In the genomic region with DNA sequence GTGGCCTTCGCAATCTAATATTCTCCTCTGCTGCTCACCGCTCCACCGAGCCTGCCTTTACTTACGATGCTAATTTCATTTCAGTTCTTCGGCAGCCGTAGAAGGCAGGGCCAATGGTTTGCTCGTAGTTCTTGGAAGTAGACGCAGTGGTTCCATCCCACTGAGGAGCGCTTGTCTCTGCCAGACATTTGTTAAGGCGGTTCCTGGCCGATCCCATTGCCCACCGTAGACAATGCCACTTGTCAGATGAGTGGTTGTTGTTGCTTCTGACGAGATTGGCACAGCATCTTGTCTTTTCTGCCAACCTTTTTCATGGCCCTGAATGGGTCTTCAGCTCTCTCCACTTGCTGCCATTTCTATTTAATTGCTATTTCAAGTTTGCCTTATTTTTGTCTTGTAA, we compare ENCODE assay signal across 22 mouse cellular contexts. TPM values are rescaled to one million over a fixed set of nuclear protein-coding genes. Genes with fewer than 3 reads are reported as not detected.
DNase-seq lines count a peak whose midpoint lies in the region; ATAC-seq and TF ChIP-seq lines count a peak whose summit lies in the region.
"Had no signal": no experiment of that assay in that cellular context is flagged by ENCODE, and none has a peak within 500 bp of the region (broad histone marks: within the 10 kb centered on the region; RNA-seq: fewer than 3 reads in every experiment).

No protein-coding gene starts in this region.

- H3K36me3 ChIP-seq in forebrain, embryonic 15.5 days: peaks cover 23% of the 10 kb centered on the region; the same call in 1 of the 2 replicates
- H3K36me3 ChIP-seq in forebrain, embryonic 11.5 days (ENCODE audit: control insufficient read depth, insufficient read depth, low read length): peaks cover 3% of the 10 kb centered on the region
- H3K36me3 ChIP-seq in kidney, embryonic 15.5 days: peaks cover 36% of the 10 kb centered on the region
- H3K36me3 ChIP-seq: liver, embryonic 12.5 days had no signal

- no peaks in the 10 kb centered on the region for H3K9me3 ChIP-seq in forebrain, embryonic 15.5 days
- no peaks in the 10 kb centered on the region for H3K9me3 ChIP-seq in forebrain, embryonic 11.5 days (ENCODE audit: control insufficient read depth, low read length)
- no peaks in the 10 kb centered on the region for H3K9me3 ChIP-seq in kidney, embryonic 15.5 days (replicated peaks)
- H3K9me3 ChIP-seq: embryonic facial prominence, embryonic 10.5 days; limb, embryonic 10.5 days; liver, embryonic 12.5 days had no signal

- DNase-seq in forebrain, embryonic 11.5 days (ENCODE audit: low spot score): no peak
- DNase-seq in layer of hippocampus, adult 8-10 months (ENCODE audit: low spot score in 2 of 2): peak; percentile 40 to 67
- no peak for DNase-seq in layer of hippocampus, adult 9-10 months (ENCODE audit: low spot score)
- peak; percentile 38 for DNase-seq in Muller cell, postnatal 12 days (ENCODE audit: inconsistent ontology term)
- DNase-seq in brain, embryonic 14.5 days (ENCODE audit: low read depth): peak; percentile 87
- no peak for DNase-seq in ovary, postnatal 10 days (ENCODE audit: low spot score)
- DNase-seq: adrenal gland, postnatal 36 days; B cell, adult 2 months; cerebellum, postnatal 25 days; gastrocnemius, adult 2 months; heart, adult 2 months; kidney, adult 18-20 months; kidney, postnatal 14 days; lung, postnatal 10 days; thymus, postnatal 36 days had no signal

- no peak overlapping the region for H3K9ac ChIP-seq in forebrain, embryonic 15.5 days (replicated peaks)
- H3K9ac ChIP-seq in forebrain, embryonic 11.5 days (ENCODE audit: low read length): no peak overlapping the region
- no peak overlapping the region for H3K9ac ChIP-seq in kidney, embryonic 15.5 days
- H3K9ac ChIP-seq: liver, embryonic 12.5 days had no signal

- H3K4me1 ChIP-seq in forebrain, embryonic 15.5 days: 0 out of 2 replicates have a peak, but pooled peaks cover 2% of the 10 kb centered on the region
- no peaks in the 10 kb centered on the region for H3K4me1 ChIP-seq in forebrain, embryonic 11.5 days (replicated peaks; ENCODE audit: control insufficient read depth, insufficient read depth, low read length)
- peaks cover 8% of the 10 kb centered on the region for H3K4me1 ChIP-seq in kidney, embryonic 15.5 days
- H3K4me1 ChIP-seq: liver, embryonic 12.5 days had no signal

- no peak overlapping the region for H3K4me2 ChIP-seq in forebrain, embryonic 15.5 days (replicated peaks)
- no peak overlapping the region for H3K4me2 ChIP-seq in forebrain, embryonic 11.5 days (ENCODE audit: low read depth, low read length, severe bottlenecking)
- no peak overlapping the region for H3K4me2 ChIP-seq in kidney, embryonic 15.5 days
- H3K4me2 ChIP-seq: liver, embryonic 12.5 days had no signal

- H3K27ac ChIP-seq in forebrain, embryonic 15.5 days (replicated peaks): peak overlapping the region; percentile 7; the same call in 1 of the 2 replicates
- H3K27ac ChIP-seq in forebrain, embryonic 11.5 days (ENCODE audit: low read depth, low read length): no peak overlapping the region
- no peak overlapping the region for H3K27ac ChIP-seq in kidney, embryonic 15.5 days
- H3K27ac ChIP-seq: embryonic facial prominence, embryonic 10.5 days; gastrocnemius, adult 2 months; heart, adult 2 months; limb, embryonic 10.5 days; liver, embryonic 12.5 days had no signal

- H3K27me3 ChIP-seq in forebrain, embryonic 15.5 days: no peaks in the 10 kb centered on the region
- H3K27me3 ChIP-seq in forebrain, embryonic 11.5 days (ENCODE audit: control insufficient read depth, insufficient read depth, low read length): no peaks in the 10 kb centered on the region
- H3K27me3 ChIP-seq in kidney, embryonic 15.5 days: no peaks in the 10 kb centered on the region
- H3K27me3 ChIP-seq: liver, embryonic 12.5 days had no signal

- no peak for TF ChIP-seq POLR2A in brain, embryonic 14.5 days (IDR thresholded peaks at IDR 0.05; ENCODE audit: borderline replicate concordance, extremely low read depth, insufficient read depth, insufficient read length, poor library complexity, severe bottlenecking)

- H3K4me3 ChIP-seq in forebrain, embryonic 15.5 days: no peak overlapping the region
- no peak overlapping the region for H3K4me3 ChIP-seq in forebrain, embryonic 11.5 days (ENCODE audit: low read depth, low read length)
- no peak overlapping the region for H3K4me3 ChIP-seq in kidney, embryonic 15.5 days (replicated peaks)
- H3K4me3 ChIP-seq: embryonic facial prominence, embryonic 10.5 days; gastrocnemius, adult 2 months; heart, adult 2 months; limb, embryonic 10.5 days; liver, embryonic 12.5 days had no signal

- TF ChIP-seq CTCF in brain, embryonic 14.5 days (IDR thresholded peaks at IDR 0.05; ENCODE audit: borderline replicate concordance, extremely low read depth, insufficient read depth, insufficient read length): no peak

- ATAC-seq in forebrain, embryonic 15.5 days (replicated peaks): peak; percentile 57; the same call in 1 of the 2 replicates
- no peak for ATAC-seq in forebrain, embryonic 11.5 days (replicated peaks; ENCODE audit: low FRiP score)
- no peak for ATAC-seq in kidney, embryonic 15.5 days (replicated peaks; ENCODE audit: low FRiP score)
- ATAC-seq: liver, embryonic 12.5 days had no signal

- 57% methylated on average over 13 of the region's 13 CpGs for WGBS in forebrain, embryonic 15.5 days
- 94% methylated on average over 13 of the region's 13 CpGs for WGBS in forebrain, embryonic 11.5 days
- WGBS in kidney, embryonic 15.5 days: 90% methylated on average over 13 of the region's 13 CpGs

RNA-seq across cellular contexts. Expression of gene Cavin4, which starts 33.9 kb away (rescaled TPM):
- polyA plus RNA-seq in forebrain, embryonic 15.5 days (2015; fragmentation: Nextera tagmentation; extraction: Ambion mirVana): 1.6 TPM in 2 replicates
- 1.0 and 1.3 TPM in 2 replicates for polyA plus RNA-seq in forebrain, embryonic 11.5 days (2014; fragmentation: Nextera tagmentation; extraction: Ambion mirVana)
- total RNA-seq in layer of hippocampus, adult 8-10 months (2022): 1 to 10 TPM; 1.5 to 3.4 (median 2.3) TPM
- polyA plus RNA-seq in brain, embryonic 14.5 days (2012; rRNA removed): 2.3 and 3.4 TPM in 2 replicates
- polyA plus RNA-seq in kidney, embryonic 15.5 days (2015; fragmentation: Nextera tagmentation; extraction: Ambion mirVana): 1.4 and 3.2 TPM in 2 replicates
- total RNA-seq: megakaryocyte, adult 5-6 weeks had no signal
- polyA plus RNA-seq: small intestine, adult 2 months had no signal

RNA-seq across cellular contexts. Expression of gene Tmeff1, which starts 44.5 kb away (rescaled TPM):
- polyA plus RNA-seq in forebrain, embryonic 15.5 days (2015; fragmentation: Nextera tagmentation; extraction: Ambion mirVana): 228 and 241 TPM in 2 replicates
- 124 and 138 TPM in 2 replicates for polyA plus RNA-seq in forebrain, embryonic 11.5 days (2014; fragmentation: Nextera tagmentation; extraction: Ambion mirVana)
- 100 to 1,000 TPM; 110 to 118 (median 116) TPM for total RNA-seq in layer of hippocampus, adult 8-10 months (2022)
- 297 and 335 TPM in 2 replicates for polyA plus RNA-seq in brain, embryonic 14.5 days (2012; rRNA removed)
- 53.8 and 57.1 TPM in 2 replicates for polyA plus RNA-seq in kidney, embryonic 15.5 days (2015; fragmentation: Nextera tagmentation; extraction: Ambion mirVana)

Comparison
In these comparisons a context has a peak if more than half of its experiments do, and no peak if none do; other contexts are left out.
1. DNase-seq: peak in layer of hippocampus, adult 8-10 months (2 of 2), Muller cell, postnatal 12 days (single experiment) and brain, embryonic 14.5 days (single experiment); none in forebrain, embryonic 11.5 days (single experiment), layer of hippocampus, adult 9-10 months (single experiment) and ovary, postnatal 10 days (single experiment).